Mouse (Mus musculus): ENCODE measurements around the gene Mllt3. TPM values are rescaled to one million over a fixed set of nuclear protein-coding genes. Genes with fewer than 3 reads are reported as not detected.

Mllt3 gene
- total RNA-seq (2017) = 30.6 and 31.7 TPM in 2 replicates

DNA sequence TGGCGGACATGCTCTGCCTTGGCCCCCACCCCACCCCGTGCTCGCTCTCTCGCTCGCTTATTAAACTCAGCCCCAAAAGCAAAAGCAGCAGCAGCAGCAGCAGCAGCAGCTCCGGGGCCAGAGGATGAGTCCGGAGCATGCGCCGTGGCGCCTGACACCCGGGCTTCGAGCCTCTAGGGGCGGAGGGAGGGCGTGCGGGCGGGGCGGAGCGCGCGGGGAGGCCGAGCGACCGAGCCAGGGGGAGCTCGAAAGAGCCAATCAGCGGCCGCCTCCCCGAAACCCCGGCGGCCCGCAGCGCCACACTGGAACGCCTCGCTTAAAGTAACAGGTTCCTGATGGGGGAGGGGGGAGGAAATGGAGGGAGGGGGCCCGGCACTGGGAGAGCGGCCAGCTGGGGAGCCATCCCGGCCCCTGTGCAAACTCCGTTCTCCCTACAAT is at the start of gene Mllt3:
Mllt3 (minus strand) TSS at position 149 of the 438 bp plus-strand sequence.
- peak; percentile 73 for ATAC-seq (replicated peaks; ENCODE audit: low read depth, poor library complexity, severe bottlenecking)

DNA sequence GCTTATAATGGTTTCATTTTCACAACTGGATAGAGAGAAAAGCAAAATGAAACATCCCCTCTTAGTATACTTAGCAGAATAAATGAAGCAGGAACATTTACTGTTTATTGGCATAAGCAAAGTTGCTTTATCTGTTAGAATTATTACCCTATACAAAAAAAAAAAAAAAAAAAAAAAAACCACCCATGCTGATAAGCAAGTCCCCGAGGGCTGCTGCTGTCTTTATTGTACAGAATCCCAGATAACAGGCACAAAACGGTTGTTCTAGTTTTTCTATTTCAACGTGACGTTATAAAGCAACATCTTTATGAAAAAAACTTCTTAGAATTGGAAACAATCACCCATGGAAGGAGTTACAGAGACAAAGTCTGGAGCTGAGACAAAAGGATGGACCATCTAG is 49.2 kb upstream of the Mllt3 start:
- ATAC-seq (replicated peaks; ENCODE audit: low read depth, poor library complexity, severe bottlenecking) = 0 out of 2 replicates have a peak, but pooled peaks have one; percentile 25

DNA sequence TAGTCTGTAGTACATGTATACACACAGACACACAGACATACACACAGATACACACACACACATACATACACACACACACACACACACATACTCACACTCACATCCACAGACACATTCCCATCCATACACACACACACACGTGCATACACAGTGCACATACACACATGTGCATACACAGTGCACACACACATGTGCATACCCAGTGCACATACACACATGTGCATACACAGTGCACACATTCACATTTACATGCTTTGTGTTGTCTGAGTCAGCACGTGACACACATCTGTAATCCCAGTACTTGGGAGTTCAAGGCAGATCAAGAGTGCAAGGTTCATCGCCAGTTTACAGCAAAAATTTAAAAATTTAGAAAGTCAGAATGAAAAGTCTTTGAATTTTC is 48.7 kb upstream of the Mllt3 start:
- no peak for ATAC-seq (replicated peaks; ENCODE audit: low read depth, poor library complexity, severe bottlenecking)

DNA sequence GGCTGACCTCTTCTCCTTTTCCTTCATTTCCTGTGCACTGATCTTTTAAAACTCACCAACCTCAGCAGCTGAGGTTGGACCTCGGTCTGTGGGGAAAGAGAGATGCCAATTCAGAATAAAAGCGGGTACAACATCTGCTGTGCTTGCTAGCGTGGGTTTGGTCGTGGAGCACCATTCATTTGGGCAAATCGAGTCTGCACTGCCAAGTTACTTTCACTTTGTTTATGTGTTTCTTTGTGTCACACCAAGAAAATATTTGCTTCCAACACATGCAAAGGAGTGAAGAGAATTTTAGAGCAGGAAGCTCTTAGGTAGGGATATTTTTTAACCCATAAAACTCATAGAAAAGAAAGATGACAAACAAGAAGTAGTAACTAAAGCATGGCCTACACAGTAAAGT is 48.3 kb upstream of the Mllt3 start:
- ATAC-seq (replicated peaks; ENCODE audit: low read depth, poor library complexity, severe bottlenecking) = no peak

DNA sequence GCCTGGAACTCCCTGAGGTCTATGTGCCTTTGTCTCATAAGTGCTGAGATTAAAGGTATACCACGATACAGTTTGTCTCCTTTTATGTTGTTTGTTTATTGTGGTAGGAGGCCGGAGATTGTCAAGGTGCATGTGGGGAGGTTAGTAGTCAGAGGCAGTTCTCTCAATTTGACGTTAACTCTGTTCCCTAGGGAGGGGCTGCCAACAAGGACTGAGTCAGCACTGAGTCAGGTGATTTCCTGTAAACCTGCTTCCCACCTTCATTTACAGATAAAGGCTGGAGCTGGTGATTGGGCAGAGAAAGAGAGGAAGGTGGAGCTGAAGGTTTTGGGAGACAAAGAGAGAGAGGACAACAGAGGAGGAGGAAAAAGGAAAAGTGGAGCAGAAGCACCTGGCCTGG is 45.8 kb upstream of the Mllt3 start:
- ATAC-seq (replicated peaks; ENCODE audit: low read depth, poor library complexity, severe bottlenecking) = no peak

DNA sequence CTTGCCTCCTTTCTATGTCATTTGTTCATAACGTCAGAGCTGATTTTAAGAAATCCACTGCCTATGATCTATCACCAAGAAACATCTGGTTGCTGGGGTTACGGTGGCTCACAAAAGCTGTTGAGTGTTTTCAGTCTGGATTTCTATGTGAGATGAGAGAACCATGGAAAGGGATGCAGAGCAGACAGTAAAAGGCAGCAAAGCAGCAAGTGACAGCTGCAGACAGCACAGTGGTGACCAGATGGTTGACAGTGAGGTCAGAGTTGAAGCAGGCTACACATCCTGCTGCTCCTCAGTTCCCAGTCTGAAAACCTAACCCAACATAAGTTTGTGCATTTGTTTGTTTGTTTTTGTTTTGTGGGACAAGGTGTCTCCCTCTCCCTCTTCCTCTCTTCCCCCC is 42.2 kb upstream of the Mllt3 start:
- ATAC-seq (replicated peaks; ENCODE audit: low read depth, poor library complexity, severe bottlenecking) = no peak

DNA sequence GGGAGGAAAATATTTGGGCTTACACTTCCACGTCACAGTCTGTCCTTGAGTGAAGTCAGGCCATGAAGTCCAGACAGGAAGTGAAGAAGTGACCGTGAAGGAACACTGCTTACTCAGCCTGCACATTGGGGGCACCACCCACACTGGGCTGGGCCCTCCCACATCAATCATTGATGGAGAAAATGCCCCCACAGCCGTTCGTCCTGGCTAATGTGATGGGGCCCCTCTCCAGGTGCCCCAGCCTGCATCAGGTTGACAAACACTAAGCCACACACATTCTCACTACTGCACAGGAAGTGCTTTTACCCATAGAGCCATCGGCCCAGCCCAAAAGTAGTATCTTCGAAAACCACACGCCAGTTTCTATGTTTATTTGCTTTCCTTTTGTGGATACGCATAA is 13.1 kb upstream of the Mllt3 start:
- peak; percentile 36; the same call in 1 of the 2 replicates for ATAC-seq (replicated peaks; ENCODE audit: low read depth, poor library complexity, severe bottlenecking)

DNA sequence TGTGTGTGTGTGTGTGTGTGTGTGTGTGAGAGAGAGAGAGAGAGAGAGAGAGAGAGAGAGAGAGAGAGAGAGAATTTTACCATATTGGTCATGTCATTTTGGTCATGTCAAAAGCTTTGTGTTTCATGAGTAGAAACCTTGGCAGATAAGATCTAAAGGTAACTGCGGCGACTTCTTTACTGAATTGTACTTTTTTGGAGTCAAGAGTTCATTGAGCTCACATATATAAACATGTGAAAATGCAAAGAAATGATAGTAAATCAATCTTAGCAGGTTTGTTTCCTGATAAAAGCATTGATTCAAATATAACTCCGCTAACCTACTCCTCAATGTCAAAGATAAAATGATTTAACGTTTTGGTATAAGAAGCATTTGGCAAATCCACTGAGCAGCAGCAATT is 12.0 kb upstream of the Mllt3 start:
- no peak for ATAC-seq (replicated peaks; ENCODE audit: low read depth, poor library complexity, severe bottlenecking)

DNA sequence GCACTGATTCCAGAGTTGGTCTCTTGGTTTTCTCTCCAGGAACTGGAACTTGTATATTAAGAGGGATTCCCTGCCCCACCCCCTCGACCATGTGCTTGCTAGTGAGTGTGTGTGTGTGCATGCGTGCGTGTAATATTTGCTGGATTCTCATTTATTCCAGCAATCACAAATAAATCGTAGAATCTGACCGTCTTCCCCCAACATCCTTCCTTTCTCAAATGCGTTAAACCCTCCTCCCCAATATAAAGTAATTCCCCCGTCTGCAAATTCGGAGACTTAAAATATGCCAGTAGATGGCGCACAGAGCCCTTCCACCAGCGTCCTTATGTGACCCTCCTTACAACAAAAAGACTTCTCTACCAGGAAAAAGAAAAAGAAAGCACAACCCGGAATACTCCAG is 2.2 kb upstream of the Mllt3 start:
- peak; percentile 45 for ATAC-seq (replicated peaks; ENCODE audit: low read depth, poor library complexity, severe bottlenecking)

DNA sequence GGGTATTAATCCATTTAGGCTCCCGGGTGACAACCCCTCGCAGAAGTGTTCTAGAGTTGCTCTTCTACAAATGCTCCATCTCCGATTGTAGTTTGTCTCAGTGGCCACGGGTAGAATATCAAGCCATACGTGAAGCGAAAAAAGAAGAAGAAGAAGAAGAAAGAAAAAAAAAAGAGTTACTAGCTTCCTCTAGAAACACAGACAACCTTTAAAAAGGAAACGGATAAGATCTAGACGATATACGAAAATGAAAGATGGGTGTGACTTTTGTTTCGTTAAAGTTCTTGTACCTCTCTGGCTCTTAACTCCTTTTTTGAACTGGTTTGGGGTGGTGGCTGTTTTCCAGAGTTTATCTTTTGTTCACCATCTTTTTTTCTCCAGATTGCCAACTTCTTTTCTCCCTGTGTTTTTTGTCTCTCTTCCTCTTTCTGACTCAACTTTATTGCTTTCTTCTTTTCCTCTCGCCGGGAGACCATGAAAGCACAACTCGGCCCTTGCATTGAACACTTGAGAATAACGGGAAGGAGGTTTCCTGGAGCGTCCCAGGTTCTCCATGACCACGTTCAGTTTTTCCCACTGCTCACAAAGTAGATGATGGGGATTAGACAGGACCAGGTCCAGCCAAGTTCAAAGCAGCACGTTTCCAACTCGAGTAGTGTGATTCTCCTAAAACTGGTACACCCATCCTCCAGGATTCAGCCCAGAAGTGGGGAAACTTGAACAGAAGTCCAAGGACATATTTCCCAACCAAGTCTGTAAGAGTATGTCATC is 1.4 kb upstream of the Mllt3 start:
- peak; percentile 3; the same call in 1 of the 2 replicates for ATAC-seq (replicated peaks; ENCODE audit: low read depth, poor library complexity, severe bottlenecking)

DNA sequence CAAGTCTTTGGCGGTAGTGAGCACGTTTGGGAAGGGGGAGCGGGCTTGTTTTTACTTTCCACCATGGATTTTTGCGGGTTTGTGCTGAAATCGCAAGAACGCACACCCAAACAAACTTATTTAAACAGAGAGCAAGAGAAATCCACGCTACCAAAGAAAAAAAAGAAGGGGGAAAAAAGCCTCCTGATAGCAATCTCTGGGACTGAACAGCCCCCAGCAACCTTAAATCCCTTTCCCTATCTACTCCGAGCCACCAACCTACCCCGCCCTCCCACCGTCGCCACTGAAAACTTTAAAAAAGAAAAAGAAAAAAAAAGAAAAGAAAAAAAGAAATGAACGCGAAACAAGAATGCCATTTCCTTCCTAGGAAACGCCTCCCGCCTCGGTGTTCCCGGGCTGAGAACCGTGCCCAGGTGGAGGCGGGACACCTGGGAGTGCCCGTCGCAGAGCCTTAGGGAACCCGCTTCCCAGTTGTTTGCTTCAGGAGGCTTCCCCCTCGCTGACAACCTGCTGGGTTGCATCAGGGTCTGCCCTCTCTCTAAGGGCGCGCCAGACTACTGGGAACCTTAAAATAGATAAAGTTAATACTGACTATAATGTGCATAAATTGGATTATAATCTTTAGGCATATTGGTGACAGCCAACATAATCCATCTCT is 694 bp upstream of the Mllt3 start:
- ATAC-seq (replicated peaks; ENCODE audit: low read depth, poor library complexity, severe bottlenecking) = peak; percentile 1; the same call in 1 of the 2 replicates

DNA sequence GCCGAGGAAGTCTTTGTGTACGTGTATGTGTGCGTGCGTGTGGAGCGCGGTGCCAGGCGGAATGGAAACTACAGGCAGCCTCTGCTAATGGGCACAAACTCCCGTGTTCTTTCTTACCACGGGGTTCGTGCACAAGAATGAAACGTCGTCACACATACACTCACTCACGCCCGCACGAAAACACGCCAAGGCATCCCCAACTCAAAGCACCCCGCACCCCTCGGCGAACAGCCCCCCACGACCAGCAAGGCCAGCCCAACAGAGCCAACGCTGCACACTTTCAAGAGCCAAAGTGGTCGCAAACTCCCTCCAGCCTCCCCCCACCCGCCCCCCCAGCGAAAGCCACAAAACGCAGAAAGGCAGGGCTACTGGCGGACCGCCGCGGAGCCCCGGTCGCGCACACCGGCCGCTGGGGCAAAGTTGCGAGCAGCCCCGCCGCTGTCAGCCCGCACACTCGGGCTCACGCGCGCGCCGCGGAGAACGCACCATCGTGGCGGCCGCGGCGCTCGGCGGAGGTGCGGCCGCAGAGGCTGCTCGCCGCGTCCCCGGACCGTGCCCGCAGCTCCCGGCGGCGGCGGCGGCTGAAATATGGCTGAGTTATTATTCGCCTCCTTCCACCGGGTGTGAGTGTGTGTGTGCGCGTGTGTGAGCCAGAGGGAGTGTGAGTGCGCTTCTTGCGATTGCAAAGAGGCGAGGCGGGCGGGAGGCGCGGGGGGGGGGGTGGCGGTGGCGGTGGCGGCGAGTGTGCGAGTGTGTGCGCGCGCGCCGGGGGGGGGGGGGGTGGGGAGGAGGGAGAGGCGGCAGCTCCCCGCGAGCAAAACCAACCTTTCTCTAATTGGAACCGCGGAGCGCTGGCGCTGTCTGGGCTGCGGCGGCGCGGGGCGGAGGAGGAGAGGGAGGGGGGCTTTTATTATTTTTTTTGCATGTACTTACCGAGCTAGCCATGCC is 739 bp downstream of the Mllt3 start:
- ATAC-seq (replicated peaks; ENCODE audit: low read depth, poor library complexity, severe bottlenecking) = peak; percentile 3; the same call in 1 of the 2 replicates

DNA sequence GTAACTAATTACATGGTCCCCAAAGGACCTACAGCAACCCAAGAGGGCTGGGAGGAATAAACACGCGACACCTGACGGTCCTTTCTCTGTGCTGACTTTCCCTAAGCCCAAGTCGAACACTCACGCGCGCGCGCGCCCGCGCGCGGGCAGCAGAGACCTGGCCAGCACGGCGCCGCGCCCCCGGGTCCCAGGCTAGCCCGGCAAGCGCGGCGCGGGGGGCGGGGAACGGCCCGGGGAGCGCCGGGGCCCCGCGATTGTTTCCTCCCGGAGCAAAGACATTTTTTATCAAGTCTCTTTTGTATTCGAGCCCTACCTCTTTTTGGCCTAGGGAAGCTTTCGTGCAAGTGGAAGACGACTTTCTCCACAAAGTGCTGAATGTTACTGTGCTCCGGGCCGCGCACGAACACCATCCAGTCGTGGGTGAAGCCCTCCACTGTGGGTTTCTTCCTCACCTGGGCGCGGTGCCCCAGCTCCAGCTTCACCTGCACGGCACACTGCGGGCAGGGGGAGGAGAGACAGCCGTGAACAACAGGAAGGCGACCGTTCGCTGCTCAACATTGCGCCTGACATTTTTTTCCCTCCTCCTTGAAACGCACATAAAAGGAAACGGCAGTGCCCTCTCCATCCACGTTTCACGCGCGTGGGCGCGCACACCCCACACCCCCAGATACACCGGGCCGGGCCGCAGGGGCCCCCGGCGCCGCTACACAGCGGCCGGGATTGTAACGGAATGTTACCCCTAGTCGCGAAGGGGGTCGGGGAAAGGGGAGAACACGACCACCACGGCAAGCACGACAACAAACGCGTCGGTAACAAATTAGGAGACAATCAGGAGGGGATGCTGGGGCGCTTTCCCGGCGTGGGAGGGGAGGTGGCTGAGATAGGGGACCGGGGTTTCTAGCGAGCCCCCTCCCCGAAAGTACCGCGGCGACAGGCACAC is 1.7 kb downstream of the Mllt3 start:
- 0 out of 2 replicates have a peak, but pooled peaks have one; percentile 8 for ATAC-seq (replicated peaks; ENCODE audit: low read depth, poor library complexity, severe bottlenecking)

DNA sequence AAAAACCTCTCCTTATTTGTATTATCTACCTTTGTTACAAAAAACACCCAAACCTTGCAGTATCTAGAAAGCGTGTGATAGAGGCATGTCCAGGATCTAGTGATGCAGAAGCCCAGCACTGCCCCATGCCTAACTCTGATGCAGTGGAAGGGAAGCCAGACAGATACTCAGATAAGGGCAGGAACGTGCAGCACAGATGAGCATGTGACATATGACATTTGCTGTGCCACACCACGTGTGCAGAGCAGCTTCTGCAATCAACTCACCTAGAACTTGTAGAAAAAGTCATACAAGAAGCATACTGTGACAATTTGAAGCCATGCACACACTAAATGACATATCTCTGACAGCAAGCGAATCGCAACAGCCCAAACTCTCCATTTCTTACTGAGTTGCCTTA is 9.6 kb downstream of the Mllt3 start:
- ATAC-seq (replicated peaks; ENCODE audit: low read depth, poor library complexity, severe bottlenecking) = no peak

DNA sequence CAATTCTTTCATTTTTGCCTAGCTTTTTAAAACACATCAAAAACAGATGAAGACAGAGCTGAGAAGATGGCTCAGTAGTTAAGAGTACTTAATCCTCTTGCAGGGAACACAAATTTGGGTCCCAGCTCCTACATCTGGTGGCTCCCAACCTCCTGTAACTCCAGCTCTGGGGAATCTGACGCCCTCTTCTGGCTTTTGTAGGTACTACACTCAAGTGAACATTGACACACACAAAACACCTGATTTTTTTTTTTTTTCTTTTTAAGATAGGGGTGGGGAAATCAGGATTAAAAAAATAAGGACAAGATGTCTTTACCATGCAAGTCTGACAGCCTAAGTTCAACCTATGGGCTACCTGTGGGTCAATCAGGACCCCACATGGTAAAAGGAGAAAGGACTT is 10.5 kb downstream of the Mllt3 start:
- no peak for ATAC-seq (replicated peaks; ENCODE audit: low read depth, poor library complexity, severe bottlenecking)

DNA sequence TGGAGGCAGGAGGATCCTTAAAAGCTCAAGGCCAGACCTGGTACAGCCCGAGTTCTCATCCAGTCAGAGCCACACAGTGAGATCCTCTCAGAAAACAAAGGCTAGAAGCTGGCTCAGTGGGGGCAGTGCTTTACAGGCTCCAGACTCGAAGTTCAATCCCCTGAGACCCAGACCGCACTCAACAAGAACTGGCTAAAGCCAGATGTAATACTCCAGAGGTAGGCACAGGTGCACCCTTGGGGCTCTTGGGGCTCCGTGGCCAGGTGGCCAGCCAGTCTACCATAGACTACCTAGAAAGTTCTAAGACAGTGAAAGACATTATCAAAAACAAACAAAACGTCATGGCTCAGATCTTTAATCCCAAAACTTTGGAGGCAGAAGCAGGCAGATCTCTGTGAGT is 12.7 kb downstream of the Mllt3 start:
- no peak for ATAC-seq (replicated peaks; ENCODE audit: low read depth, poor library complexity, severe bottlenecking)

DNA sequence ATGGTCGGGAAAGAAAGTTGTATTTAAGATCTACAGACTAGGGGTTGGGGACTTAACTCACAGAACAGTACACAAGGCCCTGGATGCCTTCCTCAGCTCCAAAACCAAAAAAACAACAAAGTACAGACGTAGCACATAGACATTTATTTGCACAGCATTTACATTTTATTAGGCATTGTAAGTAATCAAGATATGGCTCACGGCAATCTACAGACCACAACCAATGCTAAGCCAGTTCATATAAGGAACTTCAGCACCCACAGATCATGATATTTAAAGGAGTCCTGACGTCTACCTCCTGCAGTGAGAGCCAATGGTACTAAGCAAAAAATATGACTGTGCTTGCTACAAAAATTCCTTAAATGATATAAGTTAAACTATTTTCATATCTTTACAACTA is 13.5 kb downstream of the Mllt3 start:
- 0 out of 2 replicates have a peak, but pooled peaks have one; percentile 26 for ATAC-seq (replicated peaks; ENCODE audit: low read depth, poor library complexity, severe bottlenecking)

DNA sequence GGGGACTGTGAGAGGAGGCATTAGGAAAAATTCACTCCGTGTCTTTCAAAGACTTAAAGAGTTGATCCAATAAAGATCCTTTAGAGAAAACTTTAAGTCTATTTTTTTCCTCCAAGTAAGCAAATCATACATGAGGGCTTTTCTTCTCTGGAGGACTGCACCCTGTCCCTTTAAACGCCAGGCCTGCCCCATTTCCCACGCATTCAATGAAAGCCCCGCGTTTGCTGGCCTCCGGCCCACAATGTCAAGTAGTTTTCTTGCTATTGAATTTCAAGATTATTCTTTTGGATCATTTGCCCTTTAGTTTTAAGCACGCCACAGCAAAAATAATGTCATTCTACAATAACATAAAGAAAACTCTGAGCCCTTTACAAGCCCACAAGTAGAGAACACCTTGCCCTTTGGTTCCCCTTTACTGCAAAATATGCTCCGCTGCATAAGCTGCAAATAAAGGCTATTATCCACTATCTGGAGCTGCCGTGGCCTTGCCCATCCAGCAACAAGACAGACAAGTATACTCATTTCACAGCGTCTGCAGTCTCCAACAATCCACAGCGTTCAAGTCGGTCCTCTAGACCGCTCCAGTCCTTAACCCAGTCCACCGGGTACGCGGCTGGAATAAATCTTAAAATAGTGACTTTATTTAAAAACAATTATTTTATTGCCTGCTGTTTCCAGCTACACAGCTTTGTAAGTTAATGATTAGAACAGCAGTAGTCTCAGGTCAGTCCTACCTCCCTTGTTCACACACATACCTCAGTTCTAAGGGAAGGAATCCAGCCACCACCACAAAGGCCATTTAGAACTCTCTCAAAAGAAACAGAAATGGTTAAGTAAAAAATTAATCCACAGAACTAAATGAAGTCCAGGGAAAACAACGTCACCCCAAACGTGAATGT is 15.5 kb downstream of the Mllt3 start:
- ATAC-seq (replicated peaks; ENCODE audit: low read depth, poor library complexity, severe bottlenecking) = no peak
